ENCODE assay signal across 19 mouse cellular contexts in genomic region chr12:85416298-85416697, GRCm38 (mm10). TPM values are rescaled to one million over a fixed set of nuclear protein-coding genes. Genes with fewer than 3 reads are reported as not detected.
DNase-seq lines count a peak whose midpoint lies in the region; ATAC-seq and TF ChIP-seq lines count a peak whose summit lies in the region.
"Had no signal": no experiment of that assay in that cellular context is flagged by ENCODE, and none has a peak within 500 bp of the region (broad histone marks: within the 10 kb centered on the region; RNA-seq: fewer than 3 reads in every experiment).

No protein-coding gene starts in this region.

- H3K4me3 ChIP-seq in gastrocnemius, adult 2 months = no peak overlapping the region
- no peak overlapping the region for H3K4me3 ChIP-seq in forebrain, embryonic 15.5 days
- H3K4me3 ChIP-seq: embryonic facial prominence, embryonic 13.5 days; forebrain, embryonic 13.5 days; hindbrain, embryonic 13.5 days had no signal

- no peak for TF ChIP-seq CTCF in gastrocnemius, adult 2 months (IDR thresholded peaks at IDR 0.05)

- H3K4me1 ChIP-seq in forebrain, embryonic 15.5 days = no peaks in the 10 kb centered on the region
- H3K4me1 ChIP-seq: embryonic facial prominence, embryonic 13.5 days; forebrain, embryonic 13.5 days; hindbrain, embryonic 13.5 days had no signal

- no peak for DNase-seq in gastrocnemius, adult 2 months
- DNase-seq in gastrocnemius, postnatal 14 days = no peak
- DNase-seq in thymus, postnatal 14 days = peak; percentile 17
- no peak for DNase-seq in thymus, postnatal 10 days (ENCODE audit: low spot score in 2 of 2)
- no peak for DNase-seq in right cerebral cortex, postnatal 10 days (ENCODE audit: low spot score in 2 of 2)
- DNase-seq: adrenal gland, postnatal 10 days; B cell, adult 2 months; cerebellum, adult 11 months; cerebellum, adult 8-10 months; cerebellum, postnatal 36 days; heart, postnatal 10 days; kidney, adult 8-10 months had no signal

- ATAC-seq in megakaryocyte progenitor cell, adult 5-6 weeks (replicated peaks; ENCODE audit: poor library complexity) = 0 out of 2 replicates have a peak, but pooled peaks have one; percentile 32
- ATAC-seq in forebrain, embryonic 15.5 days (replicated peaks) = no peak
- ATAC-seq: forebrain, embryonic 13.5 days; inflammation-experienced regulatory T-cells, adult 6 months; intestine, postnatal 0 days had no signal

- H3K9me3 ChIP-seq in forebrain, embryonic 15.5 days = no peaks in the 10 kb centered on the region
- H3K9me3 ChIP-seq: hindbrain, embryonic 13.5 days had no signal

- no peak overlapping the region for H3K9ac ChIP-seq in forebrain, embryonic 15.5 days (replicated peaks)
- H3K9ac ChIP-seq: embryonic facial prominence, embryonic 13.5 days; forebrain, embryonic 13.5 days; hindbrain, embryonic 13.5 days had no signal

- H3K27me3 ChIP-seq in forebrain, embryonic 15.5 days = no peaks in the 10 kb centered on the region
- H3K27me3 ChIP-seq: embryonic facial prominence, embryonic 13.5 days; forebrain, embryonic 13.5 days; hindbrain, embryonic 13.5 days had no signal

- no peak overlapping the region for H3K4me2 ChIP-seq in forebrain, embryonic 15.5 days (replicated peaks)
- H3K4me2 ChIP-seq: embryonic facial prominence, embryonic 13.5 days; forebrain, embryonic 13.5 days; hindbrain, embryonic 13.5 days had no signal

- intact Hi-C loops in gastrocnemius, adult 2 months (cut with DNase I) = no loop called here
- intact Hi-C loops in gastrocnemius, postnatal 14 days (cut with DNase I; ENCODE audit: low total_unique reads) = no loop called here

- peak overlapping the region; percentile 83 for H3K27ac ChIP-seq in gastrocnemius, adult 2 months
- no peak overlapping the region for H3K27ac ChIP-seq in forebrain, embryonic 15.5 days (replicated peaks)
- H3K27ac ChIP-seq: embryonic facial prominence, embryonic 13.5 days; forebrain, embryonic 13.5 days; hindbrain, embryonic 13.5 days had no signal

- 88% methylated on average over 5 of the region's 5 CpGs for WGBS in forebrain, embryonic 15.5 days

- no peaks in the 10 kb centered on the region for H3K36me3 ChIP-seq in forebrain, embryonic 15.5 days
- H3K36me3 ChIP-seq: embryonic facial prominence, embryonic 13.5 days; hindbrain, embryonic 13.5 days had no signal

RNA-seq across cellular contexts. Expression of gene Tmed10, which starts 41.7 kb away (rescaled TPM):
- total RNA-seq in gastrocnemius, adult 2 months (2021) = 100 to 1,000 TPM; 112 to 123 TPM
- 100 to 1,000 TPM; 130 to 135 TPM for total RNA-seq in gastrocnemius, postnatal 14 days (2021)
- 327 and 328 TPM in 2 replicates for total RNA-seq in megakaryocyte progenitor cell, adult 5-6 weeks (2015)
- 142 and 176 TPM in 2 replicates for total RNA-seq in megakaryocyte progenitor cell, adult 5-6 weeks (2017)
- polyA plus RNA-seq in forebrain, embryonic 15.5 days (2015; fragmentation: Nextera tagmentation; extraction: Ambion mirVana) = 150 and 156 TPM in 2 replicates

RNA-seq across cellular contexts. Expression of gene Fos, which starts 57.4 kb away (rescaled TPM):
- total RNA-seq in gastrocnemius, adult 2 months (2021) = 1 to 10 TPM; 3.6 to 8.7 TPM
- 1 to 10 TPM; 7.6 to 8.9 TPM for total RNA-seq in gastrocnemius, postnatal 14 days (2021)
- 94.5 and 144 TPM in 2 replicates for total RNA-seq in megakaryocyte progenitor cell, adult 5-6 weeks (2015)
- total RNA-seq in megakaryocyte progenitor cell, adult 5-6 weeks (2017) = 72.4 and 111 TPM in 2 replicates
- 1.6 and 2.2 TPM in 2 replicates for polyA plus RNA-seq in forebrain, embryonic 15.5 days (2015; fragmentation: Nextera tagmentation; extraction: Ambion mirVana)

Comparison
In these comparisons a context has a peak if more than half of its experiments do, and no peak if none do; other contexts are left out.
1. RNA of gene Fos, which starts 57.4 kb away (total RNA-seq): 72.4 to 144 TPM in megakaryocyte progenitor cell, adult 5-6 weeks; 7.6 to 8.9 TPM in gastrocnemius, postnatal 14 days and 3.6 to 8.7 TPM in gastrocnemius, adult 2 months; every median in the first group is over 4 times any median in the second.